Mouse (Mus musculus) G1E (cell line): ENCODE measurements around the gene Abhd4.

Experiments
- CTCF ChIP-seq: IDR thresholded peaks from 2 replicates; pipeline ENCODE4 v1.5.1; 2012; ENCODE audit warnings: low read depth, low read length, inconsistent platforms, mixed read lengths
- GATA2 ChIP-seq: IDR thresholded peaks from 2 replicates; pipeline ENCODE4 v1.6.1; 2012; ENCODE audit warnings: low read depth, low read length, inconsistent platforms, borderline replicate concordance

DNA sequence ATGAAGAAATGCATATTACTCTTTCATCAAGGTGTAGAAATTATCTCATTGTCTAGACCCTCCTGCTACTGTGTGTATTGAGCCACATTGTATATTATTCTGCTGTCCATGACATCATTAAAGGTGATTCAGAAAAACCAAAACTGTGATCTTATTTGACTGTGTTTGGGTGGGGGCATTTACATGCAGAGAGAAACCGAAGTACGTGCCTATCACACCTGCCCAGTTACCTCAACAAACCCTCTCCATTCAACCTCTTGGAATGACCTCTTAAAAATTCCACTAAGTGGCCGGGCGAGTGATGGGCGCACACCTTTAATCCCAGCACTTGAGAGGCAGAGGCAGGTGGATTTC is 29.9 kb upstream of the Abhd4 start:
- no peak for TF ChIP-seq GATA2
- TF ChIP-seq CTCF = no peak
